Mouse (Mus musculus) gonadal fat pad, adult 2 months (tissue): ENCODE measurements at regions not wholly inside any gene's neighbourhood (a gene's known extent, or its start where the extent isn't known, plus 50 kb on each side); places are given as distances from the start of the nearest gene placed in this dataset.
A peak's percentile ranks its signal among the peaks of the same experiment; 100 is the strongest.

Experiments
- DNase-seq: peaks from one replicate; pipeline ENCODE4 v3.0.0-alpha.2; 2012; ENCODE audit warnings: low read depth

DNA sequence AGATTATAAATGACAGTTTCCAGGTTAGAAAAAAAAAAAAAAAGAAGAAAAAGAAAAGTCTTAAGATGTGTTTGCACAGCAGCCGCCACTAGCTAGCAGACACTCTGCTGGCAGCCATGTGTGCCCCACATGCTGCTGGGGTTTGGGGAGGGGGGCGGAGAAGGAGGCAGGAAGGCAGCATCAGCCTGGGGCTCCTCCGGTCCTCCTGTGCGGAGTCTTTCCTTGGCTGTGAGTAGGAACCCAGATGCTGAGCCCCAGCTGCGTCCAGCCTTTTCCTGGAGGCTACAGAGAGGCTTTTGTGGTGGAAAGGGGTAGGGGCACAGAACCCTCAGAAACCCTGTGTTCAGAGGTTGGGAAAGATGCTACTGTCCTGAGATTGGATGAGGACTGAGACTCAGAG, 169.0 kb downstream of the Gadd45g start:
- no peak for DNase-seq

GRCm38 (mm10) chr13:52017598-52018190, 171.2 kb downstream of the Gadd45g start:
- no peak for DNase-seq

DNA sequence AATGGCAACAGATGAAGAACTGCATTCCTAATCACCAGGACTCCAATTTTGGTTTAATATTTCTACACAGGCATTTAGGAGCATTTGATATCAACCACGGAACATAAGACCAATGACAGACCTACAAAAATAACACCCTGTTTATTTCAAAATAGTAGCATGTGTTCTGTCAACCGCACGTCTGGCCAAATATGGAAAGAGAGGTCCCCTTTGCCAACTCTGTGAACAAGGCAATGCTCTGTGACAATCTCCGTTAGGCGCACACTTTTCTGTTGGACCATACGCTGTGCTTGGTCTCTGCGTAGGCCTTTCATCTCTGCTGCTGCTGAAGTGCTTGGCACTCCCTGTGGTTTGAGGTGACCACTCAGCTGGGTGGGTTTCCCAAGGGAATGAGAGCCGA, 173.2 kb downstream of the Gadd45g start:
- no peak for DNase-seq

DNA sequence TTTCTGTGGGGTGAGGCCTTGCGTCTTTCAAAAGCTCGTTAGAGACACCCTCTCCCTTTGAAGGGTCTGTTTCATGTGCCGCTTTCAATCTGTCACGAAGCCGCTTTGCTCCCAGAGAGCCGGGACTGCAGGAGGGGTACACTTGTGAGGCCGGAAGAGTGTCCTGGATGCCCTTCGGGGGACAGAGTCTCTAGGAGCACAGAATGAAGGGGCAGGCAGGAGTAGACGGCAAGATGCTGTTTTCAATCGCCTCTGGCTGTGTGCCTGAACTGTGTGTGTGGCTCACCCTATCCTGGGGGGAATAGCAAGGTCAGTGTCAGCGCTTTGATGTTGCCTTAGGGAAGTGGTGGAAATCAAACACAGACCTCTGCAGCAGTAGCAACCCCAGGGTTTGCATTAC, 174.7 kb downstream of the Gadd45g start:
- no peak for DNase-seq

GRCm38 (mm10) chr13:52021828-52022227, 175.3 kb downstream of the Gadd45g start:
- no peak for DNase-seq

DNA sequence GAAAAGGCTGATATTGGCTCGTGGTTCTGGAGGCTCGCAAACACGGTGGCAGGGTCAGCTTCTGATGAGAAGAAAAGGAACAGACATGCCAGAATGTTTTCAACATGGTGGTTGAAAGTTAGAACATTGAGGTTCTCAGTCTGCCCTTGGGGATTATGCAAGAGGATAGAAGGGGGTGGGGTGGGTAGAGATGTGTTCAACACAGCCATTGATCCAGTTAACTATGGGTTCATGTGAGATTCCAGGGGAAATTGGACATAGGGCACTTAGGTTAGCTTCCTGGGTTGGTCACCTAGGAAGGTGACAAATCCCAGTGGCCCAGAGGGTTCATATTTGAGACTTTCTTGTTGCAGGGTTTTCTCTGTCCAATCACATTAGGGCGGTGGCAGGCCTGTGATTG, 176.1 kb downstream of the Gadd45g start:
- no peak for DNase-seq

DNA sequence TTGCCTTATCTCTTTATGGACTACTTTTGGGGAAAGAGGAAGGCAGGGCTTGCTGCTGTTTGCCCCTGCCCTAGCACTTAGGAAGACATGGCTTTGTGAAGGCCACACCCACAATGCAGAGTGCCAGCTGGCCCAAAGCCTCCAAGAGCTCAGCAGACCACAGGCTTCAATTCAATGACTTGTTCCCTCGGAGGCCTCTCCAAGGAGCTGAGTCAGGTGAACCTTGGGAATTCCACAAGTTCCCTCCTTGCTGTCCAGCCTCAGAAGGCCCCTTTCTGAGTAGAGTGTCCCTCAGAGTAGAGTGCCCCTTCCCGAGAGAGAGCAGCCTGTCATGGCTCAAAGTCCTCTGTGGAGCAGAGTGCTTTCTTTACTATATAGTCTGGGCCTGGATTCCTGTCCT, 177.9 kb downstream of the Gadd45g start:
- no peak for DNase-seq

DNA sequence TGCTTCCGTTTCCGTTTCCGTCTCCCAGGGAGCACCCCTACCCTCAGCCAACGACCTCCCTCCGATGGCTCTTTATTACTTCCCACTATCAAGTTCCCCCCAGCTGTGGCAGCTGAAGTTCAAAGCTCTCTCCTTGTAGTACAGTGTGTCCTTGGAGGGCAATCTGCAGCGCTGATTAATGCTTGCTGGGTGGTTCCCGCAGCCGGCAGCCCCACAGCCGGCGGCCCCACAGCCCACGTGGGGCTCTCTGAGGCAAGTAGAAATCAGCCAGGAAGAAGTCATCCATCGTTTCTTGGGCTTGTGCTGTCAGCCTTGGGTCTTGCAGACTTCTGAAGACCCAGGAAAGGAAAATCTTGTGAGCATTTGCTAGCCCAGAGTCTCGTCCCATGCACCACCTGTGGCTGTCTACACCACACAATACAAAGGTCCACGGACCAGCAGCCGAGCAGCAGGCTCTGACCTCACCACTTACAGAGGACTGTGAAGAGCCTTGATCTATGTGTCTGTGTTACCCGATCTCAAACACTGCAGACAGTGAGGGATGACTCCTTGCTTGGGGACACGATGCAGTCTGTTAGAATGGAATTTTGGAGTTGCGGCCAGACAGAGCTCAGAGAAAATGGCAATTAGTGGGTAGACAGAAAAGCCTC, 178.5 kb downstream of the Gadd45g start:
- no peak for DNase-seq

DNA sequence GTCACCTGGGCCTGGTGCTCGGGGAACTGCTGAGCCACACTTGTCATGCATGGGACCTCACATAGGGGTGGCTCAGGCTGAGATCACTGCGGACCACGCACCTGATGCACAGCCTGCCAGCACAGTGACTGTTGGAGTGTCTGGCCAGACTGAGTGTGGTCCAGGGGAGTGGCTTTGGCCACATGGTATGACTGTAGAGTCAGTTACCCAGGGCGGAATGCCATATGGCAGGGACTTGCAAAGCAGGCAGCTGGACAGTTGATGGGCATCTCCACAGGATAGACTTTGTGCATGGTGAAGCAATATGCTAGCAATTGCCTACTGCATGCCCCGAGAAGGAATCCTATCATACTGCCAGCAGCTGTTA, 179.0 kb downstream of the Gadd45g start:
- DNase-seq = no peak

- DNase-seq = no peak
Measured at GRCm38 (mm10) chr13:52026291-52026690, 179.8 kb downstream of the Gadd45g start.

DNA sequence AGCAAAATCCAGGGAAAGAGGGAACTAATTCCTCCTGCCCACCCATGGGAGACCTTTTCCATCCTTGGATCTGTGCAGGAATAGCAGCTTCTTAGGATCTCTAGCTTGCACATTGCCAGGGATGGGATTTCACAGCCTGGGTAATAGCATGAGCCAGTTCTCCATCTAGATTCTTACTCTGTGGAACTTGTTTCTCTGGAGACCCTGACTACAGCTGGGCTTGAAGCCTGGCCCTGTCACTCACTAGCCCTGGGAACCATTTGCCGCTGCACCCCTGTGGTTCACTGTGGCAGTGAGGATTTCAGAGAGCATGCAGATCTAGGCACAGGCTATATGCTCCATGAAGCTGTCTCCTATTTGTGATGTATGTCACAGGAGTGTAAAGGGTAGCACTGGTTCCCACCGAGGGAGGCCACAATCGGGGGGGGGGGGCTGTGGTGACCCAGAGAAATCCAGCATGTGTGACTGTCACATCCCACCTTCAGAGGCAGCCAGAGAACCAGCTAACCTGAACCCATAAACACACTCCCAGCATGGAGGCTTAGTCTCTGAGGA, 183.5 kb downstream of the Gadd45g start:
- no peak for DNase-seq

- DNase-seq = no peak
Measured at GRCm38 (mm10) chr13:52031465-52031864, 185.0 kb downstream of the Gadd45g start.

GRCm38 (mm10) chr13:52035731-52036130, 189.3 kb downstream of the Gadd45g start:
- DNase-seq = no peak

DNA sequence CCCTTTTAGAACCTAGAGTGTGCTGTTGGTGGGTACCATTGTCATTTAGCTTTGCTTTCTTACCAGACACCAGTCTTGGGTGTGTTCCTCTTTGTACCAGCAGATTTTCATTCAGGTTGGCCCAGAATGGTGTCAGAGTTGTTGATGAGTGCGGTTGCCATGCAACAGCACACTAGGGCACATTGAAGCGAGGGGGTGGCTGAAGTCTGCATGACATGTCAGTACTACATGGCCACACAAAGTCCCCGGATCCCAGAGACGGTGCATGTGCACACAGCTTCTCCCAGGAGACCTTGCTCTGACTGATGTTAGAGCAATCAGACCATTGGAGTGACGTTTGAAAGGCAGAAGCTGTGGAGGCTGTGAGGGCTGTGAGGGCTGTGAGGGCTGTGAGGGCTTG, 189.9 kb downstream of the Gadd45g start:
- no peak for DNase-seq

DNA sequence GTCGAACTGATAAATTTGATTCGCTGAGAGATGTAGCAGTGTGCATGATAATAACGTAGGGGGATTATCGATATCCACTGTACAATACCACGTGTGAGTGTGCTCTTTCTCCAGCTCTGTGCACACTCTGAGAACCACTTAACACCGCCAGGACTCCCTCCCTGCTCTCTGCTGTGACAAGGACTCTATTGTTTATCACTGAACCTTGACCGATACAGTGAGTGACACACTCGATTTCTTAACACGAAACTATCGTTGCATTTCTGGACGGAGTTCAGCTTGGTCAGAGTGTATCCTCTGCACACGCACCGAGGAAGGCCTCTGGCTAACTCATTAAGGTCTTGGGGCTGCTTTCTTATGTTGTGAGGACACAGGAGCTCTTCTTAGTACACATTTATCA, 190.7 kb downstream of the Gadd45g start:
- DNase-seq = peak; percentile 91

DNA sequence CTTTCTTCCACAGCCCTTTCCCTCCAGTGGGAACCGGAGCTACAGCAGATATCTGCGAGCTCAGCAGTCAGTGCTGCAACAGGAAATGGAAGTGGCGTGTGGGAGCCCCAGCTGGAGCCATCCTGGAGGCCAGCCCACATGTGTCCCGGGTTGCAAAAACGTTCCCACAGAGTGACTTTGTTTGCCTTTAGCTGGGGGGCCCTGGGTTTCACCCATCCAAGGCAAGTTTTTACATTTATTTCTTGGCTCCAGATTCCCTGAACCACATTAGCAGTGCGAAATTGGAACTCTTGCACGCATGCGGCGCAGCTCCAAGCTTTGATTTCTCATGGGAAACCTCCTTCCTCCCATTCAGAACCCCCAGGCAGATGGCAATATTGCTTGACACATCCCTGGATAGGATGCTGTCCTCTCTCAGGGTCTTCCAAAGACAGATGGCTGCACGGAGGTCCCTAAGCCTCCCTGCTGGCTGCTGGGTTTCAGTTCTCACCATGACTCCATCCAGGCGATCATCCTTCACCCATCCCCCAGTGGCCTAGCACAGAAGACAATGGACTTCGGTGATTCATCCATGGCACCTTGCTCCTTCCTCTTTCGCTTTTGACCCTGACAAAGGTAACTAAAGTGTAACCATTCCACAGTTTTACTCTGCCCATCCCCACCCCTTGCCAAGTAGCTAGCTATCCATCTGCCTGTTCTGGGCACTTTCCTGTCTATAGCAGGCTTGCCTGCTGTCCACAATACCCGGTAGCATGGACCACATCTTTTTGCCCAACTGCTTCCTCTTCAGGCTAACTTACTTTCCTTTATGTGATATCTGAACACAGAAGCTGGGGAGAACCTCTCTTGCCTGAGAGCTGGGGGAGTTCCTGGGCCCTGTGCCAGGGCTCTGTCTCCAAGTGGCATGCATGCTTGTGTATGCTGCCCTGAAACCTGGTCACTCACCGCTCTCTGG, 195.3 kb downstream of the Gadd45g start:
- no peak for DNase-seq

DNA sequence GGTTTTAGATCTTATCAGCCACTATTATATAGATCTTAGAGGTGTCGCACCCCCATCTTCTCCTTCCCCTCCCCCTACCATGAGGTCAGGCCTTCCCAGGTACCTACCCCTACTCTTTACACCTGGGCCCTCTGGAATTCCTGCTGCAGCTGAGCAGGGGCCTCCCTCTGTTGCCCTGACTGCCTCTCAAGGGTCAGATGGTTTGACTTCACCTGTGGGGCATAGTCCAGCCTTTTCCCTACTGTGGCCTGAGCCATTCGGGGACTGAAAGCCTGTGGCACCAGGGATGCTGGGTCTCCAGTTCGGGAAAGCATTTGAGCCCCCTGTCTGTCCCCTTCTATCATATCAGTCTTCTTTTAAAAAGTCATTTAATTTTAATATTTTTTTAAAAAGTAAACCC, 196.4 kb downstream of the Gadd45g start:
- DNase-seq = no peak

- DNase-seq = no peak
Measured at GRCm38 (mm10) chr13:52043916-52044315, 197.4 kb downstream of the Gadd45g start.

DNA sequence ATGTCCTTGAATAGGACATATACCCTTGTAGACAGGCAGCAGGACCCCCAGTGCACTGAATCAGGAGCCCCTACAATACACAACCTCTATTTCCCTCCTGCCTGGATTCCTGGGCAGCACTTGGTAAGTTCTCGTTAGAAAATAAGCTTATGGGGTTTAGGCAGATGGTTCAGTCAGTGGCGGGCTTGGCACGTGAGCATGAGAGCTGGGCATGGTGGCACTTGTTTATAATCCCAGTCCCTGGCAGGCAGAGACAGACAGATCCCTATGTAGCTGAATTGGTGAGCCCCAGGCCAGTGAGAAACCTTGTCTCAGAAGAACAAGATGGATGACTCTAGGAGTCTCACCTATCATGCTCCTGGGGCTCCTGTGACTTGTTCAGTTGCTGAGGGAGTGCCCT, 198.9 kb downstream of the Gadd45g start:
- no peak for DNase-seq

DNA sequence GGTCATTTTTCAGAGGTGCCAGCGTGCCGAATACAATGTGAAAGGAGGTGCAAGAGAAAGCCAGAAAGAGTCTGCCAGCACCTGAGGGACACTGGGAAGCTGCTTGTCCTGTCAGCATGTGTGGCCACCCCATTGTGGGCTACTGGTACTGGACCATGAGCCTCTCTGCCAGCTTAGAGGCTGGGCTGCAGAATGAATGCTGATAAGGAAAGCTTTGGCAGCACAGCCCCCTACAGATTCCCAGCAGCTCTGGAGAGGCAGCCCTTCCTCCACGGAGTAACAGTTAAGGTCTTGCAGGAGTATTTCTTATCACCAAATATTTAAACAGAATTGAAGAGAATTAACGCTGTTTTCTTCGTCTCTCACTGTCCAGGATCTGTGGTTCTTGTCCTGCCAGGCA, 199.5 kb downstream of the Gadd45g start:
- DNase-seq = no peak

- DNase-seq = no peak
Measured at GRCm38 (mm10) chr13:52046700-52047099, 200.2 kb downstream of the Gadd45g start.

- DNase-seq = no peak
Measured at GRCm38 (mm10) chr13:52047937-52048336, 201.5 kb downstream of the Gadd45g start.

DNA sequence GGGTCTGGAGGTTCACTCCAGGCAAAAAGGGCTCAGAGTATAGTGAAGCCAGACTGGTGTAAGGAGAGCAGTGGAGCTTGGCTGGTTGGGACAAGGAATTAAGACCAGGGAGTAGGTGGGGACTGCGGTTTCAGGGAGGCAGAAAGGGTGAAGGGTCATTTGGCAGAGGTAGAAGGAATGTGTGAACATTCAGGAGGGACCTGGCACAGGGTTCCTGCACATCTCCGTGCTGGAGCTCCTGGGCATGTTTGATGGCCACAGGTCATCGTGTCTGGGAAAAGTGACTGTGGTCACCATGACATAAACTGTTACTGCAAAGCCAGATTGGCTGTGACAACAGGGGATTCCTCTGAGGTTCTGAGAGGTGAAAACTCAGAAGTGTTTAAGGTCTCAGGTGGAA, 202.3 kb downstream of the Gadd45g start:
- no peak for DNase-seq
